Mouse (Mus musculus): ENCODE results near the gene Ubl4b. TPM values are rescaled to one million over a fixed set of nuclear protein-coding genes. Genes with fewer than 3 reads are reported as not detected.

Gene Ubl4b
- total and polyA plus RNA-seq, 2 experiments from 2014 or later: not detected

- H3K36me3 ChIP-seq (ENCODE audit: insufficient read depth, low read length): no peaks in the 10 kb centered on the region
- H3K4me1 ChIP-seq (ENCODE audit: insufficient read depth, low read length): peaks cover 12% of the 10 kb centered on the region; the same call in 1 of the 2 replicates
- peak overlapping the region; percentile 63 for H3K4me3 ChIP-seq (ENCODE audit: low read length)
- WGBS: 5% methylated on average over 55 of the region's 55 CpGs
- H3K27ac ChIP-seq: peak overlapping the region; percentile 83
- no peak for TF ChIP-seq CTCF (IDR thresholded peaks at IDR 0.05; ENCODE audit: low read depth)
- no peaks in the 10 kb centered on the region for H3K27me3 ChIP-seq (ENCODE audit: insufficient read depth, low read length)
- H3K9ac ChIP-seq (replicated peaks; ENCODE audit: low read length): peak overlapping the region; percentile 71
- H3K4me2 ChIP-seq (ENCODE audit: low read depth, low read length): peak overlapping the region; percentile 88
- ATAC-seq: peak; percentile 78
- H3K9me3 ChIP-seq (ENCODE audit: low read length): no peaks in the 10 kb centered on the region
- peak; percentile 75 for DNase-seq (ENCODE audit: low spot score)
Measured at GRCm38 (mm10) chr3:107516776-107517630, 37.9 kb downstream of the Ubl4b start.

GRCm38 (mm10) chr3:107515989-107516388 lies 38.9 kb downstream of the Ubl4b start:
- H3K4me3 ChIP-seq (ENCODE audit: low read length): peak overlapping the region; percentile 63
- no peaks in the 10 kb centered on the region for H3K9me3 ChIP-seq (ENCODE audit: low read length)
- no peaks in the 10 kb centered on the region for H3K27me3 ChIP-seq (ENCODE audit: insufficient read depth, low read length)
- H3K4me2 ChIP-seq (ENCODE audit: low read depth, low read length): peak overlapping the region; percentile 88
- H3K4me1 ChIP-seq (ENCODE audit: insufficient read depth, low read length): peaks cover 12% of the 10 kb centered on the region; the same call in 1 of the 2 replicates
- no peaks in the 10 kb centered on the region for H3K36me3 ChIP-seq (ENCODE audit: insufficient read depth, low read length)
- H3K27ac ChIP-seq: no peak overlapping the region
- no peak for TF ChIP-seq CTCF (IDR thresholded peaks at IDR 0.05; ENCODE audit: low read depth)
- WGBS: 60% methylated on average over 4 of the region's 4 CpGs
- no peak overlapping the region for H3K9ac ChIP-seq (replicated peaks; ENCODE audit: low read length)
- no peak for ATAC-seq
- DNase-seq (ENCODE audit: low spot score): no peak

- Histone ChIP-seq H3K4me1 (ENCODE audit: insufficient read depth, low read length) (peaks cover 8% of the 10 kb centered on the region; the same call in 1 of the 2 replicates), H3K9ac (replicated peaks; ENCODE audit: low read length) (no peak overlapping the region), H3K27me3 (ENCODE audit: insufficient read depth, low read length) (no peaks in the 10 kb centered on the region), H3K36me3 (ENCODE audit: insufficient read depth, low read length) (no peaks in the 10 kb centered on the region), H3K4me3 (ENCODE audit: low read length) (no peak overlapping the region), H3K4me2 (ENCODE audit: low read depth, low read length) (no peak overlapping the region), H3K9me3 (ENCODE audit: low read length) (no peaks in the 10 kb centered on the region), H3K27ac (no peak overlapping the region)
- ATAC-seq: no peak
- TF ChIP-seq CTCF (IDR thresholded peaks at IDR 0.05; ENCODE audit: low read depth): no peak
- no peak for DNase-seq (ENCODE audit: low spot score)
- 91% methylated on average over 3 of the region's 3 CpGs for WGBS
Measured at GRCm38 (mm10) chr3:107511416-107511815, 43.5 kb downstream of the Ubl4b start.

GRCm38 (mm10) chr3:107508696-107509095 lies 46.2 kb downstream of the Ubl4b start:
- no peak overlapping the region for H3K4me3 ChIP-seq (ENCODE audit: low read length)
- no peak overlapping the region for H3K4me2 ChIP-seq (ENCODE audit: low read depth, low read length)
- DNase-seq (ENCODE audit: low spot score) (no peak), ATAC-seq (no peak)
- no peak overlapping the region for H3K27ac ChIP-seq
- no peak overlapping the region for H3K9ac ChIP-seq (replicated peaks; ENCODE audit: low read length)
- H3K27me3 ChIP-seq (ENCODE audit: insufficient read depth, low read length): no peaks in the 10 kb centered on the region
- H3K4me1 ChIP-seq (ENCODE audit: insufficient read depth, low read length): peaks cover 16% of the 10 kb centered on the region
- H3K9me3 ChIP-seq (ENCODE audit: low read length): no peaks in the 10 kb centered on the region
- TF ChIP-seq CTCF (IDR thresholded peaks at IDR 0.05; ENCODE audit: low read depth): no peak; the same call in 1 of the 2 replicates
- 67% methylated on average over 8 of the region's 8 CpGs for WGBS
- H3K36me3 ChIP-seq (ENCODE audit: insufficient read depth, low read length): no peaks in the 10 kb centered on the region

- TF ChIP-seq CTCF (IDR thresholded peaks at IDR 0.05; ENCODE audit: low read depth): no peak
- Histone ChIP-seq H3K4me2 (ENCODE audit: low read depth, low read length) (no peak overlapping the region), H3K36me3 (ENCODE audit: insufficient read depth, low read length) (no peaks in the 10 kb centered on the region), H3K9ac (replicated peaks; ENCODE audit: low read length) (no peak overlapping the region), H3K9me3 (ENCODE audit: low read length) (no peaks in the 10 kb centered on the region), H3K4me3 (ENCODE audit: low read length) (no peak overlapping the region), H3K27me3 (ENCODE audit: insufficient read depth, low read length) (no peaks in the 10 kb centered on the region), H3K27ac (no peak overlapping the region), H3K4me1 (ENCODE audit: insufficient read depth, low read length) (peaks cover 16% of the 10 kb centered on the region)
- no peak for ATAC-seq
- no peak for DNase-seq (ENCODE audit: low spot score)
- WGBS: 90% methylated on average over 9 of the region's 9 CpGs
Measured at GRCm38 (mm10) chr3:107507966-107508365, 46.9 kb downstream of the Ubl4b start.

GRCm38 (mm10) chr3:107506531-107506930 lies 48.3 kb downstream of the Ubl4b start:
- 46% methylated on average over 4 of the region's 4 CpGs for WGBS
- Histone ChIP-seq H3K9ac (replicated peaks; ENCODE audit: low read length) (no peak overlapping the region), H3K9me3 (ENCODE audit: low read length) (no peaks in the 10 kb centered on the region), H3K27me3 (ENCODE audit: insufficient read depth, low read length) (no peaks in the 10 kb centered on the region), H3K4me3 (ENCODE audit: low read length) (no peak overlapping the region), H3K4me2 (ENCODE audit: low read depth, low read length) (no peak overlapping the region), H3K4me1 (ENCODE audit: insufficient read depth, low read length) (peaks cover 26% of the 10 kb centered on the region), H3K36me3 (ENCODE audit: insufficient read depth, low read length) (no peaks in the 10 kb centered on the region), H3K27ac (peak overlapping the region; percentile 34; the same call in 1 of the 2 replicates)
- DNase-seq (ENCODE audit: low spot score) (no peak), ATAC-seq (no peak)
- no peak for TF ChIP-seq CTCF (IDR thresholded peaks at IDR 0.05; ENCODE audit: low read depth)

All from hindbrain, postnatal 0 days (tissue).